Mouse (Mus musculus) thymus, adult 2 months (tissue): ENCODE results near the gene Adam12. TPM values are rescaled to one million over a fixed set of nuclear protein-coding genes. Genes with fewer than 3 reads are reported as not detected.

Source experiments
- DNase-seq: peaks from one replicate; pipeline ENCODE4 v3.0.0; 2021
- H3K27ac ChIP-seq: fragments of 200-500 bp; 2 replicates; pipeline ENCODE4 v1.5.1; 2012; ENCODE audit warnings: low read length, control low read depth; ENCODE audit not compliant: control insufficient read depth, insufficient read depth
- H3K27me3 ChIP-seq: fragments of 200-500 bp; 2 replicates; pipeline ENCODE4 v1.6.1; 2012; ENCODE audit warnings: mild to moderate bottlenecking, low read length, moderate library complexity, mixed read lengths; ENCODE audit not compliant: control insufficient read depth, insufficient read depth
- H3K36me3 ChIP-seq: fragments of 200-500 bp; 2 replicates; pipeline ENCODE4 v1.6.1; 2012; ENCODE audit warnings: mild to moderate bottlenecking, low read length, moderate library complexity; ENCODE audit not compliant: control insufficient read depth, insufficient read depth
- H3K4me1 ChIP-seq: fragments of 200-500 bp; replicated peaks from 2 replicates; pipeline ENCODE4 v1.6.1; 2012; ENCODE audit warnings: low read length; ENCODE audit not compliant: control insufficient read depth, insufficient read depth
- H3K4me3 ChIP-seq: fragments of 200-500 bp; 2 replicates; pipeline ENCODE4 v1.5.1; 2012; ENCODE audit warnings: mild to moderate bottlenecking, low read length, control low read depth, moderate library complexity; ENCODE audit not compliant: control insufficient read depth, insufficient read depth
- CTCF ChIP-seq: fragments of 200-500 bp; IDR thresholded peaks from 2 replicates; pipeline ENCODE4 v1.5.1; 2012; ENCODE audit warnings: mild to moderate bottlenecking, control low read depth, low read length, moderate library complexity, borderline replicate concordance; ENCODE audit not compliant: control insufficient read depth, poor library complexity, insufficient read depth; ENCODE audit errors: extremely low read depth
- POLR2A ChIP-seq: fragments of 200-500 bp; IDR thresholded peaks from 2 replicates; pipeline ENCODE4 v1.6.1; 2012; ENCODE audit warnings: mild to moderate bottlenecking, low read length, control low read depth, moderate library complexity; ENCODE audit not compliant: control insufficient read depth, poor library complexity, insufficient read depth; ENCODE audit errors: extremely low read depth
- WGBS: fragments of 180-500 bp; shearing (Covaris S2); methylation state at CpG from one replicate; pipeline ENCODE4 v1.1.7; 2018; 5-methylcytosine and 5-hydroxymethylcytosine counted together
- polyA plus RNA-seq: library from polyadenylated mRNA; depleted of rRNA; stranded (reverse); fragments of >200 nt; gene quantifications from 2 replicates; pipeline ENCODE4 v1.2.3, GENCODE M21; 2012

Adam12 gene
- polyA plus RNA-seq, 1 experiment = 29.0 TPM

DNA sequence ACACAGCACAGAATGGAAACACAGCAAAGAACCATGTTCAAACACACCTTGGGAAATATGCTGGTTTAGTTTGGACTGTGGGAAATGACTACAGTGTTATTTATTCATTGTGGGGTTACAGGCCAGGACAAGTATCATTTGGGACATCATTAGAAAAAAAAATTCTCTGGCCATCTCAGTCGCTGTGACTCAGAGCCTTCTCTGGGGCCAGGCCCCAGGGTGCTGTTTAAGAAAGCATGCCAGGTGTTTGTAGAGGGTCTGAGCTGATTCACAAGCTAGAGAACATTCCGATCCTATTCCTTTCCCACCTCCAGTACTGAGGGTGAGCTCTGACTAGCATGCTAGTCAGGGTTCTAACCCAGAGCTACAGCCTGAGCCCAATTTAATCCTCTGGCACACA, 5.4 kb upstream of the Adam12 start:
- no peak for DNase-seq
- no peaks in the 10 kb centered on the region for H3K36me3 ChIP-seq
- WGBS = 97% methylated on average over 2 of the region's 2 CpGs
- H3K27me3 ChIP-seq = no peaks in the 10 kb centered on the region
- H3K4me3 ChIP-seq = no peak overlapping the region
- no peak for TF ChIP-seq POLR2A
- TF ChIP-seq CTCF = no peak
- H3K4me1 ChIP-seq = peaks cover 4% of the 10 kb centered on the region; the same call in 1 of the 2 replicates
- no peak overlapping the region for H3K27ac ChIP-seq

DNA sequence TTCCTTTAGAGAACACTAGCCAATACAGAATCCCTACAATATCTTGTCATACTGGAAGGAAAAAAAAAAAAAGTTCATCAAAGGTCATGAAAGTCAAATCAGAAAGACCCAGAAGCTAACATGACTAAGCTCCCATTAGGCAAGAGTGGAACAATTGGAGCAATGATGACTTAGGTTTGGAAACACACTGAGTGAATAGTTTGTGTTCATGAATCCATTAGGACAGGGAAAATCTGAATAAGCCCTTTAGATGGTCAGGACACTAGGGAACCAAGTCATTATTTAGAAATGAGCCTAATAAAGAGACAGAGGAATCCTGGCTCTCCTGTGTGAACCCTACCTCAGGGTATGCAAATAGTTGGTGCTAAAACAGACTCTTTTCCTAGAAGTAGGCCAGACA, 4.8 kb upstream of the Adam12 start:
- H3K27ac ChIP-seq = no peak overlapping the region
- TF ChIP-seq POLR2A = no peak
- no peak for TF ChIP-seq CTCF
- DNase-seq = no peak

DNA sequence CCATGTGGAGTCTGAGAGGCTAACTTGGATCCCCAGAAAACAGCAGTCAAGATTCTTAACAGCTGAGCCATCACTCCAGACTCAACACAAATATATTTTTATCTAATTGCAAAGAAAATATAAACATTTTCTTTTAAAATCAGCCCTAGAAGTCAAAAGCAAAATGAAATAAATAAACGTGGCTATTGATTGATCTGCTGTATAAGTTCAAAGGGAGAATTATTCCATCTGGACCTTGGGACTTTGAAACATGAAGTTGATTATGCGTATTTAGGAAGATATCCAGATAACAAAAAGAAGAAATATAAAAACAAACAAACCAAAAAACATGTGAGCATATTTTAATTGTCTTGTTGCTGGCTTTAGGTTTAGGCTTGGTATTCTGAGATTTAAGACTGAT, 3.6 kb upstream of the Adam12 start:
- H3K27ac ChIP-seq = no peak overlapping the region
- WGBS = 87% methylated on average over 2 of the region's 2 CpGs
- peaks cover 4% of the 10 kb centered on the region; the same call in 1 of the 2 replicates for H3K4me1 ChIP-seq
- no peak overlapping the region for H3K4me3 ChIP-seq
- H3K27me3 ChIP-seq = no peaks in the 10 kb centered on the region
- DNase-seq = no peak
- H3K36me3 ChIP-seq = no peaks in the 10 kb centered on the region
- TF ChIP-seq CTCF = no peak
- TF ChIP-seq POLR2A = no peak

More for the DNA sequence above, 4.8 kb upstream of the Adam12 start:
- peaks cover 4% of the 10 kb centered on the region; the same call in 1 of the 2 replicates for H3K4me1 ChIP-seq
- H3K27me3 ChIP-seq = no peaks in the 10 kb centered on the region
- no peak overlapping the region for H3K4me3 ChIP-seq
- H3K36me3 ChIP-seq = no peaks in the 10 kb centered on the region

DNA sequence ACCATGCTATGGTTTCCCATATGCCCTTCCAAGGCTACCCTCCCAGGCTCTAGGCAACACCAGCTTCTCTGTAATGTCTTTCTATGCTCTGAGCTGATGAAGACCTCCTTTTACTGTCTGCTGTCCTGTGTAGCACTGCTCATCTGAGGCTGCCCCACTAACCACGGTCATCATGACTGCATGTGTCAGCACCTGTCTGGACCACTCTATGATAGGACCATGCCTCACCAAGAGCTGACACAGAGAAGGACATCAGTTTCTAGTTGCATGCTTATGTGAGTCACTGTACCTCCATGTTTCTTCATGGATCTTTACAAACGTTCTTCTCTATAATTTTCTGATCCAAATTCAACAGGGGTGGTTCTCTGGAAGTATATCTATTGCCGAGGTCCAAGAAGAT, 1.2 kb downstream of the Adam12 start:
- no peaks in the 10 kb centered on the region for H3K27me3 ChIP-seq
- H3K4me1 ChIP-seq = 0 out of 2 replicates have a peak, but pooled peaks cover 3% of the 10 kb centered on the region
- peak overlapping the region; percentile 30; the same call in 1 of the 2 replicates for H3K4me3 ChIP-seq
- H3K36me3 ChIP-seq = no peaks in the 10 kb centered on the region
- TF ChIP-seq POLR2A (no peak), CTCF (no peak)
- WGBS = 88% methylated on average over 3 of the region's 3 CpGs
- no peak for DNase-seq
- peak overlapping the region; percentile 67 for H3K27ac ChIP-seq

DNA sequence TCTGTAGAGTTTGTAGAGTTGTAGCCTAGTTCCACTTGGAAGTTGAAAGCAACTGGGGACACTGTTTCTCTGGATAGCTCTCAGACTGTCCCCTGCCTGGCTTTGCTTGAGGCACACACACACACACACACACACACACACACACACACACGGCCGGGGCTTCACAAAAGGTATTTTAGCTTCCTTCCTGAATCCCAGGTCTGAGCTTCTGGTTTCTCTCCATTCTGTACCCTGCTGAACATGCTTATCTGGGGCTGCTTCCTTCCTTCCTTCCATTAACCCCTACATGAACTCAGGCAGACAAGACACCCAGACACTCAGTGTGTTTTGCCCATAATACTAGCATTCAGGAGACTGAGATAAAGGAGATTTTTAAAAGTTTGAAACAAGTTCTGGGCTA, 2.0 kb downstream of the Adam12 start:
- no peak for DNase-seq
- Histone ChIP-seq H3K27ac (no peak overlapping the region), H3K27me3 (no peaks in the 10 kb centered on the region), H3K4me3 (peak overlapping the region; percentile 25), H3K4me1 (0 out of 2 replicates have a peak, but pooled peaks cover 3% of the 10 kb centered on the region), H3K36me3 (no peaks in the 10 kb centered on the region)
- TF ChIP-seq CTCF (no peak), POLR2A (no peak)
- 30% methylated on average over 2 of the region's 2 CpGs for WGBS

DNA sequence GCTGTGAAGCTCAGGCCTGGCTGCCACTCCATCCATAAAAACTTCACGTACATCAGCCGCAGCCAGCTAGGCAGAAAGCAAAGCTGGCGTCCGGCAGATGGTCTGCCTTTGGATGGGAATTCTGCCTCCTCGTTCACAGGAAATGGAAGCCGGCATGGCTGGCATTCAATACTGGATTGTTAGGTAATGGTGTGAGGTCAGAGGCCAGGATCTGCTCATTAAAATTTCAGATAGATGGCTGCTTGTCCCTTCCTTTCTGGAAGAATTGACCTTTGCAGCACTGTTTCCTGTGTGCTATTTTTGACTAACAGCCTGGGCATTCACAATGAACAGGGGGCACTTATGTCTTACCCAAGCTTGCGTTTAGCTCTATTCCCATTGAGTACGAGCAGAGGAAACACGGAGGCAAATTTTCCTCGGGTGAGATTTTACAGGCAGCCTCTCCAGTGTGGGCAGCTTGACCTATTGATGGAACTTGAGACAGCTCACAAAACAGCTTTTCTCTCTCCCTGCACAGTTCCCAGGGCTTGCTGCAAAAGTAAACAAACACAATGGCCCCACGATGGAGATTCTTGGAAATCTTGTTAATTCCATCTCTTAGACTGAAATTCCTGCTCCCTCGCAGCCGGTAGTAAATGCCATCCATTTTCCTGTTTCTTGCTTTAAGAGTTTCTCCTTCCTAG, 4.0 kb downstream of the Adam12 start:
- WGBS = 81% methylated on average over 13 of the region's 13 CpGs
- H3K4me3 ChIP-seq = no peak overlapping the region
- no peak overlapping the region for H3K27ac ChIP-seq
- TF ChIP-seq POLR2A = no peak
- TF ChIP-seq CTCF = no peak
- no peaks in the 10 kb centered on the region for H3K36me3 ChIP-seq
- H3K27me3 ChIP-seq = no peaks in the 10 kb centered on the region
- 0 out of 2 replicates have a peak, but pooled peaks cover 5% of the 10 kb centered on the region for H3K4me1 ChIP-seq
- DNase-seq = no peak
